Mouse (Mus musculus) liver, adult 2 months (tissue): Measurements from ENCODE around the gene Hoxb13.

Experiments
- CTCF ChIP-seq: fragments of 200-500 bp; IDR thresholded peaks from 2 replicates; pipeline ENCODE4 v1.5.1; 2011; ENCODE audit warnings: low read depth, low read length, control low read depth
- POLR2A ChIP-seq: fragments of 200-500 bp; IDR thresholded peaks from 2 replicates; pipeline ENCODE4 v1.6.1; 2011; ENCODE audit warnings: low read length, control low read depth; ENCODE audit not compliant: insufficient read depth; ENCODE audit errors: extremely low read depth

- TF ChIP-seq CTCF = no peak
- no peak for TF ChIP-seq POLR2A
Observed at GRCm38 (mm10) chr11:96173288-96173840, 20.8 kb upstream of the Hoxb13 start.
